Mouse (Mus musculus): ENCODE data around the gene Ssna1. TPM values are rescaled to one million over a fixed set of nuclear protein-coding genes. Genes with fewer than 3 reads are reported as not detected.

Gene Ssna1
- total and polyA plus RNA-seq, 3 experiments: 51.4 to 80.6 (median 72.9) TPM

GRCm38 (mm10) chr2:25285551-25285950, 13.3 kb upstream of the Ssna1 start:
- no peak overlapping the region for H3K4me2 ChIP-seq (ENCODE audit: insufficient read depth, low read depth, poor library complexity, severe bottlenecking)
- TF ChIP-seq UBTF (IDR thresholded peaks at IDR 0.05; ENCODE audit: low read depth, low read length) (no peak), E2F4 (IDR thresholded peaks at IDR 0.05; ENCODE audit: insufficient replicate concordance, low read depth, low read length) (no peak), USF1 (IDR thresholded peaks at IDR 0.05; ENCODE audit: low read depth, low read length) (no peak), ZKSCAN1 (IDR thresholded peaks at IDR 0.05; ENCODE audit: borderline replicate concordance, low read depth, low read length) (no peak), MAX (IDR thresholded peaks at IDR 0.05; ENCODE audit: low read length) (no peak), SMC3 (IDR thresholded peaks at IDR 0.05; ENCODE audit: low read depth, low read length) (no peak), HCFC1 (IDR thresholded peaks at IDR 0.05; ENCODE audit: low read depth, low read length) (no peak), ZMIZ1 (IDR thresholded peaks at IDR 0.05; ENCODE audit: low read depth, low read length) (no peak), TCF12 (IDR thresholded peaks at IDR 0.05; ENCODE audit: low read depth, low read length) (no peak), CTCF (conservative IDR thresholded peaks at IDR 0.05 in 1 of 2, IDR thresholded peaks at IDR 0.05 in 1 of 2; ENCODE audit: low read depth in 2 of 2, low read length in 2 of 2) (no peak), POLR2AphosphoS2 (IDR thresholded peaks at IDR 0.05; ENCODE audit: low read depth, low read length) (no peak), IRF4 (IDR thresholded peaks at IDR 0.05; ENCODE audit: low read depth, low read length) (no peak), ZC3H11A (IDR thresholded peaks at IDR 0.05; ENCODE audit: low read depth, low read length) (no peak), NELFE (IDR thresholded peaks at IDR 0.05; ENCODE audit: low read depth, low read length) (no peak)
- H3K9ac ChIP-seq (ENCODE audit: insufficient read depth, low read depth): no peak overlapping the region
- dilution Hi-C loops (cut with MboI; ENCODE audit: extremely low pct_ligation_motif_present, extremely low pct_unique_long_range_greater_than_20kb, low sequenced_read_pairs) (no loop called here), in situ Hi-C loops (cut with MboI; ENCODE audit: low pct_ligation_motif_present, low pct_unique_long_range_greater_than_20kb, low sequenced_read_pairs) (no loop called here)
- H3K4me3 ChIP-seq (replicated peaks in 1 of 3; ENCODE audit: low read depth in 2 of 3, low read length in 2 of 3, poor library complexity in 1 of 3): no peak overlapping the region
- no peaks in the 10 kb centered on the region for H3K79me2 ChIP-seq (replicated peaks; ENCODE audit: control insufficient read depth, extremely low read depth, insufficient read depth, poor library complexity, severe bottlenecking)
- no peak for DNase-seq (ENCODE audit: extremely low read depth)
- peaks cover 0 to 2% of the 10 kb centered on the region in 2 experiments; a peak in 1 of 4 replicates for H3K4me1 ChIP-seq (ENCODE audit: control insufficient read depth in 1 of 2, insufficient read depth in 2 of 2)
- peaks cover 40 to 61% of the 10 kb centered on the region in 2 experiments for H3K36me3 ChIP-seq (replicated peaks in 1 of 2; ENCODE audit: control insufficient read depth in 1 of 2, insufficient read depth in 1 of 2, low read length in 1 of 2)
- H3K27ac ChIP-seq (ENCODE audit: insufficient read depth, low read depth): no peak overlapping the region
- H3K9me3 ChIP-seq (replicated peaks; ENCODE audit: low read length): no peaks in the 10 kb centered on the region
- peaks cover 1% of the 10 kb centered on the region for H3K27me3 ChIP-seq (replicated peaks)

GRCm38 (mm10) chr2:25278928-25279882, 7.0 kb upstream of the Ssna1 start:
- Histone ChIP-seq H3K27me3 (replicated peaks) (no peaks in the 10 kb centered on the region), H3K9me3 (replicated peaks; ENCODE audit: low read length) (no peaks in the 10 kb centered on the region), H3K4me3 (replicated peaks in 1 of 3; ENCODE audit: low read depth in 2 of 3, low read length in 2 of 3, poor library complexity in 1 of 3) (no peak overlapping the region), H3K4me2 (ENCODE audit: insufficient read depth, low read depth, poor library complexity, severe bottlenecking) (no peak overlapping the region), H3K27ac (ENCODE audit: insufficient read depth, low read depth) (no peak overlapping the region), H3K9ac (ENCODE audit: insufficient read depth, low read depth) (no peak overlapping the region), H3K36me3 (replicated peaks in 1 of 2; ENCODE audit: control insufficient read depth in 1 of 2, insufficient read depth in 1 of 2, low read length in 1 of 2) (peaks cover 72 to 91% of the 10 kb centered on the region in 2 experiments), H3K79me2 (replicated peaks; ENCODE audit: control insufficient read depth, extremely low read depth, insufficient read depth, poor library complexity, severe bottlenecking) (0 out of 2 replicates have a peak, but pooled peaks cover 3% of the 10 kb centered on the region), H3K4me1 (ENCODE audit: control insufficient read depth in 1 of 2, insufficient read depth in 2 of 2) (no peaks in the 10 kb centered on the region)
- no peak for TF ChIP-seq GABPA (IDR thresholded peaks at IDR 0.05; ENCODE audit: insufficient replicate concordance, low read depth, low read length)
- no peak for TF ChIP-seq ZKSCAN1 (IDR thresholded peaks at IDR 0.05; ENCODE audit: borderline replicate concordance, low read depth, low read length)
- TF ChIP-seq CHD1 (IDR thresholded peaks at IDR 0.05; ENCODE audit: low read depth, low read length): no peak
- TF ChIP-seq RCOR1 (conservative IDR thresholded peaks at IDR 0.05; ENCODE audit: low read depth, low read length): no peak
- TF ChIP-seq NRF1 (IDR thresholded peaks at IDR 0.05; ENCODE audit: low read depth, low read length): no peak
- TF ChIP-seq RAD21 (IDR thresholded peaks at IDR 0.05; ENCODE audit: low read depth, low read length): peak; percentile 71
- peak; percentile 80 to 99 for TF ChIP-seq CTCF (conservative IDR thresholded peaks at IDR 0.05 in 1 of 2, IDR thresholded peaks at IDR 0.05 in 1 of 2; ENCODE audit: low read depth in 2 of 2, low read length in 2 of 2)
- no peak for TF ChIP-seq E2F4 (IDR thresholded peaks at IDR 0.05; ENCODE audit: insufficient replicate concordance, low read depth, low read length)
- TF ChIP-seq IRF4 (IDR thresholded peaks at IDR 0.05; ENCODE audit: low read depth, low read length): no peak
- TF ChIP-seq SIN3A (IDR thresholded peaks at IDR 0.05; ENCODE audit: low read length): no peak
- peak; percentile 75 for TF ChIP-seq SMC3 (IDR thresholded peaks at IDR 0.05; ENCODE audit: low read depth, low read length)
- no peak for TF ChIP-seq POLR2A (IDR thresholded peaks at IDR 0.05; ENCODE audit: low read depth, low read length)
- no peak for TF ChIP-seq MXI1 (IDR thresholded peaks at IDR 0.05; ENCODE audit: low read depth, low read length)
- DNase-seq (ENCODE audit: extremely low read depth): peak; percentile 88
- dilution Hi-C loops (cut with MboI; ENCODE audit: extremely low pct_ligation_motif_present, extremely low pct_unique_long_range_greater_than_20kb, low sequenced_read_pairs) (no loop called here), in situ Hi-C loops (cut with MboI; ENCODE audit: low pct_ligation_motif_present, low pct_unique_long_range_greater_than_20kb, low sequenced_read_pairs) (loop anchor here (10.0 kb wide), 1 partner anchor 56 kb away; the partner anchor contains the start of gene Man1b1)

Data from CH12.LX (cell line).